Mouse (Mus musculus) neural tube, embryonic 11.5 days (tissue): ENCODE data around the gene Afap1. TPM values are rescaled to one million over a fixed set of nuclear protein-coding genes. Genes with fewer than 3 reads are reported as not detected.

Source experiments
- ATAC-seq: fragments of 200-750 bp; cut with Nextera tagmentation; 2 replicates; pipeline ENCODE4 v1.8.0; 2017; ENCODE audit warnings: moderate number of reproducible peaks, mild to moderate bottlenecking, moderate TSS enrichment, moderate library complexity; ENCODE audit not compliant: insufficient read depth, low FRiP score, low TSS enrichment
- DNase-seq: peaks from one replicate; pipeline ENCODE4 v3.0.0-alpha.2; 2015; ENCODE audit warnings: low spot score
- H3K27ac ChIP-seq: fragments of 300-500 bp; sonication (generic); 2 replicates; pipeline ENCODE4 v1.5.1; 2014; ENCODE audit warnings: low read depth, mild to moderate bottlenecking, low read length
- H3K27me3 ChIP-seq: fragments of 300-500 bp; sonication (generic); 2 replicates; pipeline ENCODE4 v1.6.1; 2014; ENCODE audit warnings: mild to moderate bottlenecking, low read length, mixed read lengths; ENCODE audit not compliant: control insufficient read depth, insufficient read depth
- H3K36me3 ChIP-seq: fragments of 300-500 bp; sonication (generic); 2 replicates; pipeline ENCODE4 v1.6.1; 2014; ENCODE audit warnings: mild to moderate bottlenecking, low read length, moderate library complexity, mixed read lengths; ENCODE audit not compliant: control insufficient read depth, insufficient read depth
- H3K4me1 ChIP-seq: fragments of 300-500 bp; sonication (generic); 2 replicates; pipeline ENCODE4 v1.6.1; 2014; ENCODE audit warnings: low read length, mixed read lengths; ENCODE audit not compliant: control insufficient read depth, insufficient read depth
- H3K4me2 ChIP-seq: fragments of 300-500 bp; sonication (generic); 2 replicates; pipeline ENCODE4 v1.6.1; 2014; ENCODE audit warnings: low read depth, mild to moderate bottlenecking, moderate library complexity
- H3K4me3 ChIP-seq: fragments of 300-500 bp; sonication (generic); 2 replicates; pipeline ENCODE4 v1.5.1; 2014; ENCODE audit warnings: low read depth, low read length
- H3K9ac ChIP-seq: fragments of 300-500 bp; sonication (generic); 2 replicates; pipeline ENCODE4 v1.6.1; 2014; ENCODE audit warnings: mild to moderate bottlenecking, low read length
- H3K9me3 ChIP-seq: fragments of 300-500 bp; sonication (generic); 2 replicates; pipeline ENCODE4 v1.6.1; 2016; ENCODE audit warnings: low read length; ENCODE audit not compliant: control insufficient read depth
- WGBS: fragments of 180-500 bp; shearing (Covaris S2); extraction: QIAGEN DNeasy Blood & Tissue Kit; methylation state at CpG from one replicate; pipeline ENCODE4 v1.1.7; 2014; 5-methylcytosine and 5-hydroxymethylcytosine counted together
- polyA plus RNA-seq: library from polyadenylated mRNA; unstranded; fragments of >200 nt; fragmentation: Nextera tagmentation; extraction: Ambion mirVana; gene quantifications from 2 replicates; pipeline ENCODE4 v1.2.1, GENCODE M21; 2014

The Afap1 gene
- polyA plus RNA-seq, 1 experiment from 2014 or later, result 61.8 TPM

GRCm38 (mm10) chr5:36039596-36039995, 146.5 kb downstream of the Afap1 start:
- DNase-seq, result no peak
- Histone ChIP-seq H3K4me1 (no peaks in the 10 kb centered on the region), H3K9ac (no peak overlapping the region), H3K4me3 (no peak overlapping the region), H3K4me2 (no peak overlapping the region), H3K27ac (no peak overlapping the region), H3K9me3 (no peaks in the 10 kb centered on the region), H3K36me3 (no peaks in the 10 kb centered on the region), H3K27me3 (no peaks in the 10 kb centered on the region)
- 94% methylated on average over 5 of the region's 5 CpGs for WGBS
- no peak for ATAC-seq

- WGBS, result 80% methylated on average over 13 of the region's 13 CpGs
- no peak overlapping the region for H3K27ac ChIP-seq
- no peak for ATAC-seq
Observed at GRCm38 (mm10) chr5:36040398-36041235, 147.5 kb downstream of the Afap1 start.

DNA sequence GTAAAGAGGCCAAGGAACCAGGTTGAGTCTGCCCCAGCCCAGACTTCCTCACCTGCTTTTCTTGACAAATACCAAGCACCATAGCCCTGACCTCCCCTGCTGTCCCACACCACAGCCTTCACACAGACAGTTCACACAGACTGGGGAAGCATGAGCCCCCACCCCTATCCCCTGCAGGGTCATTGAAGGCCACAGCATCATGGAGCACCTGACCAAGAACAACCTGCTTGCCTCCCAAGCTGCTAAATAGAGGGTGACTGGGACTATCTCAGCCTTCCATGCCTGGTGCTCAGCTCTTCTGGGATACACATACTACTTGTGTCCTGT, 148.1 kb downstream of the Afap1 start:
- no peaks in the 10 kb centered on the region for H3K27me3 ChIP-seq
- H3K4me3 ChIP-seq, result no peak overlapping the region
- no peaks in the 10 kb centered on the region for H3K4me1 ChIP-seq
- H3K27ac ChIP-seq, result no peak overlapping the region
- H3K9me3 ChIP-seq, result no peaks in the 10 kb centered on the region
- DNase-seq, result no peak
- H3K9ac ChIP-seq, result no peak overlapping the region
- ATAC-seq, result no peak
- no peaks in the 10 kb centered on the region for H3K36me3 ChIP-seq
- no peak overlapping the region for H3K4me2 ChIP-seq

More at GRCm38 (mm10) chr5:36040398-36041235, 147.5 kb downstream of the Afap1 start:
- no peak overlapping the region for H3K9ac ChIP-seq
- H3K9me3 ChIP-seq, result no peaks in the 10 kb centered on the region
- no peak overlapping the region for H3K4me3 ChIP-seq
- H3K27me3 ChIP-seq, result no peaks in the 10 kb centered on the region
- no peaks in the 10 kb centered on the region for H3K36me3 ChIP-seq
- no peak overlapping the region for H3K4me2 ChIP-seq
- H3K4me1 ChIP-seq, result no peaks in the 10 kb centered on the region
- no peak for DNase-seq

- DNase-seq (no peak), ATAC-seq (no peak)
- no peaks in the 10 kb centered on the region for H3K4me1 ChIP-seq
- H3K4me2 ChIP-seq, result no peak overlapping the region
- no peaks in the 10 kb centered on the region for H3K36me3 ChIP-seq
- no peak overlapping the region for H3K4me3 ChIP-seq
- H3K9ac ChIP-seq, result no peak overlapping the region
- H3K9me3 ChIP-seq, result no peaks in the 10 kb centered on the region
- WGBS, result 83% methylated on average over 6 of the region's 6 CpGs
- no peaks in the 10 kb centered on the region for H3K27me3 ChIP-seq
- no peak overlapping the region for H3K27ac ChIP-seq
Observed at GRCm38 (mm10) chr5:36041756-36042155, 148.6 kb downstream of the Afap1 start.

DNA sequence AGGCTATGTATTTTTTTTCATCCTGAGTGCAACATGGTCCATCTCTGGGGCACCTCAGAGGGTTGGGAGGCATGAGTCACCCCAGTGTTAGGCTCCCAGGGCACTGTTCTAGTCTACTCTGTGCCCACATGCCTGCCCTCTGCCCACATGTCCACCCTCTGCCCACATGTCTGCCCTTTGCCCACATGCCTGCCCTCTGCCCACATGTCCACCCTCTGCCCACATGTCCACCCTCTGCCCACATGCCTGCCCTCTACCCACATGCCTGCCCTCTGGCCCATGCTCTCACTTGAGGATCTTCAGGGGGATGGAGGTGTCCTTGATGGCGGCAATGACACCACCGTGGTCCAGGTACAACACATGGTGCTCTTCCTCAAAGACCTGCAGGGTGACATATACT, 150.0 kb downstream of the Afap1 start:
- Histone ChIP-seq H3K27me3 (no peaks in the 10 kb centered on the region), H3K4me2 (no peak overlapping the region), H3K4me3 (no peak overlapping the region), H3K27ac (no peak overlapping the region), H3K9me3 (no peaks in the 10 kb centered on the region), H3K9ac (no peak overlapping the region), H3K4me1 (no peaks in the 10 kb centered on the region), H3K36me3 (no peaks in the 10 kb centered on the region)
- ATAC-seq (no peak), DNase-seq (no peak)
- WGBS, result 92% methylated on average over 2 of the region's 2 CpGs

Other genes with a start within 250 kb of the Afap1 start
- gene Htra3, start 213.5 kb upstream of the Afap1 start, polyA plus RNA-seq, result 7.5 and 7.9 TPM in 2 replicates
- 3.0 and 4.3 TPM in 2 replicates for gene Sh3tc1, start 153.3 kb upstream of the Afap1 start, polyA plus RNA-seq
- gene Ablim2, start 135.4 kb upstream of the Afap1 start, polyA plus RNA-seq, result 1.1 and 1.7 TPM in 2 replicates